Mouse (Mus musculus) stomach, embryonic 15.5 days (tissue): ENCODE results near the gene Gm45753. TPM values are rescaled to one million over a fixed set of nuclear protein-coding genes. Genes with fewer than 3 reads are reported as not detected.

Experiments used
- ATAC-seq: fragments of 200-750 bp; cut with Nextera tagmentation; 2 replicates; pipeline ENCODE4 v1.8.0; 2017; ENCODE audit warnings: low read depth, moderate number of reproducible peaks, moderate TSS enrichment; ENCODE audit not compliant: insufficient read depth, low FRiP score
- H3K27ac ChIP-seq: fragments of 300-500 bp; sonication (generic); 2 replicates; pipeline ENCODE4 v1.5.1; 2015; ENCODE audit warnings: mild to moderate bottlenecking, inconsistent platforms
- H3K27me3 ChIP-seq: fragments of 300-500 bp; sonication (generic); replicated peaks from 2 replicates; pipeline ENCODE4 v1.6.1; 2015; ENCODE audit warnings: inconsistent platforms
- H3K36me3 ChIP-seq: fragments of 300-500 bp; sonication (generic); 2 replicates; pipeline ENCODE4 v1.6.1; 2015; ENCODE audit warnings: inconsistent platforms
- H3K4me1 ChIP-seq: fragments of 300-500 bp; sonication (generic); 2 replicates; pipeline ENCODE4 v1.6.1; 2015; ENCODE audit warnings: inconsistent platforms
- H3K4me2 ChIP-seq: fragments of 300-500 bp; sonication (generic); 2 replicates; pipeline ENCODE4 v1.6.1; 2015; ENCODE audit warnings: mild to moderate bottlenecking, inconsistent platforms
- H3K4me3 ChIP-seq: fragments of 300-500 bp; sonication (generic); replicated peaks from 2 replicates; pipeline ENCODE4 v1.5.1; 2015; ENCODE audit warnings: inconsistent platforms
- H3K9ac ChIP-seq: fragments of 300-500 bp; sonication (generic); 2 replicates; pipeline ENCODE4 v1.6.1; 2015; ENCODE audit warnings: inconsistent platforms
- H3K9me3 ChIP-seq: fragments of 300-500 bp; sonication (generic); 2 replicates; pipeline ENCODE4 v1.6.1; 2016; ENCODE audit warnings: inconsistent platforms
- WGBS: fragments of 180-500 bp; shearing (Covaris S2); methylation state at CpG from one replicate; pipeline ENCODE4 v1.1.7; 2015; 5-methylcytosine and 5-hydroxymethylcytosine counted together
- polyA plus RNA-seq: library from polyadenylated mRNA; unstranded; fragments of >200 nt; fragmentation: Nextera tagmentation; extraction: Ambion mirVana; gene quantifications from 2 replicates; pipeline ENCODE4 v1.2.1, GENCODE M21; 2015

Gene Gm45753
- polyA plus RNA-seq, 1 experiment from 2014 or later: 1.2 TPM

DNA sequence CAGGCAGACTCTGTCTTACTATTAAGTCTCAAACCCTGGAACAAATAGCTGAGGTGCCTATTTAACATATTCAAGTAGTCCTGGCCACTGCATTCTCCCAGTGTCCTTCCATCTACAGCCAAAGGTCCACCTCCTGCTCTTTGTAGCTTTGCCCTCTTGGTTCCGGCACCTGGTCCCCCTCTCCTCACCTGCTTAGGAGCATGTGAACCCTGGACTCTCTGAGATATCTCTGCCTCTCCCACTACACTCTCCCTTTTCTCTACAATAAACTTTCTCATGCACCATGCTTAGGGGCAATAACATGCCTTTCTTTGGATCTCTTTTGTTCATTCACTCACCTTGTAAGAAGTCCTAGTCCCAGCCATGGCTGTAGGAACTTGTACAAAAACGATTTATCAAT, 13.1 kb upstream of the Gm45753 start:
- Histone ChIP-seq H3K36me3 (no peaks in the 10 kb centered on the region), H3K4me1 (0 out of 2 replicates have a peak, but pooled peaks cover 6% of the 10 kb centered on the region), H3K9me3 (no peaks in the 10 kb centered on the region), H3K4me2 (no peak overlapping the region), H3K27ac (peak overlapping the region; percentile 51; the same call in 1 of the 2 replicates), H3K9ac (no peak overlapping the region), H3K4me3 (no peak overlapping the region), H3K27me3 (no peaks in the 10 kb centered on the region)
- ATAC-seq: no peak
- 77% methylated on average over 2 of the region's 2 CpGs for WGBS

DNA sequence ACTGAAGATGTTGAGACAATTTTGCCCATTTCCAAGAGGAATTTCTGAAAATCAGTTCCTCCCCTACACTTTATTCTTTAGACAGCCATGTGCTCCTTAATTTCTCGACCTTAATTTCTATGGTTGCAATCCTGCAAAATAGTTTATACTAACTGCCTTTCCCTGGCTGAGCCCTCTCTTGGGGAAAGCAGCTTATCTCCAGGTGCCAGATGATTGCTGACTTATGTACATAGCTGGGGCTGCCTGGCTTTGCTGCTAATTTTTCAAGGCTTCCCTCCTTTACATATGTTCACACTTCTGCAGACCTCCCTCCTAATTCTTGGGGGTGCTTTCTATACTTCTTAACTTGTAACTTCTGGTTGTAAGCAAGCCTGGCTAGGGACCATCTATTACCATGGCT, 12.7 kb upstream of the Gm45753 start:
- 27% methylated on average over 1 of the region's 1 CpGs for WGBS
- H3K4me1 ChIP-seq: 0 out of 2 replicates have a peak, but pooled peaks cover 6% of the 10 kb centered on the region
- peak; percentile 47; the same call in 1 of the 2 replicates for ATAC-seq
- no peaks in the 10 kb centered on the region for H3K27me3 ChIP-seq
- no peak overlapping the region for H3K4me2 ChIP-seq
- no peaks in the 10 kb centered on the region for H3K9me3 ChIP-seq
- peak overlapping the region; percentile 51; the same call in 1 of the 2 replicates for H3K27ac ChIP-seq
- H3K9ac ChIP-seq: no peak overlapping the region
- no peaks in the 10 kb centered on the region for H3K36me3 ChIP-seq
- H3K4me3 ChIP-seq: no peak overlapping the region

DNA sequence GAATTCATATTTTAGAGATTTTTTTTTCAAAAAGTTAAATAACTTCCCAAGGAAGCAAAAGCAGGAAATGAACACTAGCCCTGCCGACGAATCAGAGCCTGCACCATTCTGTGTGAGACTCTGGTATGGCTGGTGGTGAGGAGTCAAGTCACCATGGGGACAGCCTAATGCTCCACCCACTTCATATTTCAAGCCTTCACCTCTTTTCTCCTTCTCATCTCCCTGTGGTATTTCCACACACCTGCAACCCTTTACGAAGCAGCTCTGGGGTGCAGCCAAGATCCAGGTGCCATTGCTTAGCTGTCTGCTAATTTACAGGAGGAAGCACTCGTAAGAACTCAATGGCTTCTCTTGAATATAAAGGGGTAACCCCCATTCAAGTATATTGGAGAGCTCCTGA, 2.7 kb upstream of the Gm45753 start:
- Histone ChIP-seq H3K9ac (no peak overlapping the region), H3K27me3 (no peaks in the 10 kb centered on the region), H3K9me3 (no peaks in the 10 kb centered on the region), H3K27ac (no peak overlapping the region), H3K4me2 (no peak overlapping the region), H3K4me1 (no peaks in the 10 kb centered on the region), H3K36me3 (no peaks in the 10 kb centered on the region), H3K4me3 (no peak overlapping the region)
- ATAC-seq: no peak
- 77% methylated on average over 4 of the region's 4 CpGs for WGBS

DNA sequence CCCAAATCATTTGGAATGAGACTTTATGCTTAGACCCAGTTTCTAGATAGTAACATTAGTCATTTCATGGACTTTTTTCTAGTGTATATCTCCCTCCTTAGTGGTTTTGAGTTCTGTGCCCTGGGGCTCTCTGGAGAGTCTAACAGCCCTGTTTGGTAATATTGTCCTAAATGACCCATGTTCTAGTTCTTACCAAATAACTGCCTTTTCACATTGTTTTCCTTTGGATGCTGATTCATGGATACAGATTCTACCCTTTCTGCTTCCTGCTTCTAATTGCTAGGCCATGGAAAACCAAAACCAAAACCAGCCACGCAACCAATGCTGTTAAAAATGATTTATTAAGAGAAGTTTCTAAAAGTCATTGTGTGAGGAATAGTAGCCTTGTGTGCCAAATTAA, 2.8 kb downstream of the Gm45753 start:
- H3K9me3 ChIP-seq: no peaks in the 10 kb centered on the region
- H3K9ac ChIP-seq: no peak overlapping the region
- WGBS: 76% methylated on average over 1 of the region's 1 CpGs
- H3K36me3 ChIP-seq: no peaks in the 10 kb centered on the region
- H3K4me1 ChIP-seq: no peaks in the 10 kb centered on the region
- H3K27ac ChIP-seq: no peak overlapping the region
- H3K4me3 ChIP-seq: no peak overlapping the region
- no peak for ATAC-seq
- no peak overlapping the region for H3K4me2 ChIP-seq
- no peaks in the 10 kb centered on the region for H3K27me3 ChIP-seq

DNA sequence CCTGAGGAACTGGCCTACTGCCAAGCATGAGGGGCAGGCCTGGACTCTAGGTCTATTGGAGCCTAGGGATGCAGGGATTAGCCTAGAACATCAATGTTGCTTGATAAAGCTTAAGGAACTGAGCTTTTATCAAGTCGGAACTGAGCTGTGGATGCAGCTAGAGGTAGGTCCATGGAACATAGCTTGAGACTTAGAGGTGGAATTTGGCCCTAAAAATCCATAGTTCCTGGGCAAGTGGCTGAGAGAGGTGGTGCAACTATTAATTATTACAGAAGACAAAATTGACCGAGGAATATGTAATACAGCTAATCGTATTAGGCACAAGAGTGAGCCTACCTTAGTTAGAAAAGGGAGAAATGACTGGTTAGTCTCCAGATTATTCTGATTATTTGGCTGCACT, 3.9 kb downstream of the Gm45753 start:
- Histone ChIP-seq H3K9me3 (no peaks in the 10 kb centered on the region), H3K27me3 (no peaks in the 10 kb centered on the region), H3K36me3 (no peaks in the 10 kb centered on the region), H3K9ac (no peak overlapping the region), H3K4me3 (no peak overlapping the region), H3K4me2 (no peak overlapping the region), H3K27ac (no peak overlapping the region), H3K4me1 (no peaks in the 10 kb centered on the region)
- ATAC-seq: no peak
- WGBS: 89% methylated on average over 3 of the region's 3 CpGs

DNA sequence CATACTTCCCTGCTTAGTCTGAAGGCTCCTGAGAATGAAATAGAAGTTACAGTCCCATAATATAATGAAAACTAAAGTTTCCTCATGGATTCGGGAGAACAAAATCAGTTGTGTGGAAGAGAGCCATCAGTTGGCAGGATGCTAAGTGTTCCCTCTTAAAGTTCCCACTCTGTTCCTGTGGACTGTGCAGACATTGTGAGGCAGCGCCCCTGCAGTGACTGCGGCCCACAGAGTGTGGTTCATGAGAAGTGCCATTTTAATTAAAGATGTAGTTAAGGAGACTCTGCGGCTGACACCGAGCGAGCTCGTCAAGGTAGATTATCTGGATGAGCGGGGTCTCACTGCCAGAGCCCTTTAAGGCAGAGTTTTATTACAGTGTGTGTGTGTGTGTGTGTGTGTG, 5.9 kb downstream of the Gm45753 start:
- ATAC-seq: no peak
- H3K36me3 ChIP-seq: no peaks in the 10 kb centered on the region
- WGBS: 83% methylated on average over 8 of the region's 8 CpGs
- H3K9ac ChIP-seq: no peak overlapping the region
- H3K9me3 ChIP-seq: no peaks in the 10 kb centered on the region
- no peaks in the 10 kb centered on the region for H3K4me1 ChIP-seq
- H3K27ac ChIP-seq: no peak overlapping the region
- H3K27me3 ChIP-seq: no peaks in the 10 kb centered on the region
- no peak overlapping the region for H3K4me3 ChIP-seq
- no peak overlapping the region for H3K4me2 ChIP-seq

DNA sequence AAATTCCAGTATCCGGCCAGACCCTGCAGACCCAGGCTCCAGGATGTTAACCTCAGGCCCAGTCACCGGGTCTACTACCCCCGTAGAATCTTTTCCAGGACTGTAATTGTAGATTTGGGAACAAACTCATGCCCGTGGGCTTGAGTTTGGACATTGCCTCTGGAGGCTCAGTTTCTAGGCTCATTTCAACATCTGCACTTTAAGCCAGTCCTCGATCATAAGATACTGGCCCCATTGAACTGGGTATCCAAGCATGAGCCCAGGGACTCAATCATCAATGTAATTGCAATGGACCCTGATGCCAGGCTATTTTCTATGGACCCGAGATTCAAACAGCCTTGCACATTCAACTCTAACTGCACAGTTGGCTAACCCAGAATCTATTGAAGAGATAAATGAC, 13.0 kb downstream of the Gm45753 start:
- Histone ChIP-seq H3K4me1 (no peaks in the 10 kb centered on the region), H3K9me3 (no peaks in the 10 kb centered on the region), H3K27me3 (no peaks in the 10 kb centered on the region), H3K4me3 (no peak overlapping the region), H3K27ac (no peak overlapping the region), H3K36me3 (no peaks in the 10 kb centered on the region), H3K9ac (no peak overlapping the region), H3K4me2 (no peak overlapping the region)
- 89% methylated on average over 6 of the region's 6 CpGs for WGBS
- ATAC-seq: no peak

DNA sequence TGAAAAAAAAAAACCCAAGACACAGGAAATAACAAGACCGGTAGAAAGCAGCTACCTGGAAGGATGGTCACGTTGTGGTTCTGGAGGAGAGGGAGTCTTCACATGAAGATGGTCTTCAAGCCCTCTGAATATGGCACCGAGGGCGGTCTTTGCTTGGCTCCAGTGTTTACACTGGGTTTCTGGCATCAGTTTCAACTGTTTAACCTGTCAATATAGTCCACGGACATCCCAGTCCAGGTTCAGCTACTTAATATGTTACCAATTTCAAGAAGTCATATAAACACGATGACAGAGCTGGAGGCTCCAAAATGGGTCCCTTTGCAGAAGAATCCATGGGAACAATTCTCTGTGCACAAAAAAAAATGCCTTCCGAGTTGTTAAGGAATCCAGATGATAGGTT, 13.6 kb downstream of the Gm45753 start, which contains the start of gene Klkb1:
Gene Klkb1, minus strand, starts transcription at position 173 of the 400 bp plus-strand sequence.
- Histone ChIP-seq H3K9me3 (no peaks in the 10 kb centered on the region), H3K27ac (no peak within 1 kb of the TSS), H3K4me2 (no peak within 1 kb of the TSS), H3K27me3 (no peaks in the 10 kb centered on the region), H3K4me1 (no peaks in the 10 kb centered on the region), H3K9ac (no peak within 1 kb of the TSS), H3K36me3 (no peaks in the 10 kb centered on the region), H3K4me3 (no peak within 1 kb of the TSS)
- ATAC-seq: no peak
- WGBS: 73% methylated on average over 7 of the region's 7 CpGs

DNA sequence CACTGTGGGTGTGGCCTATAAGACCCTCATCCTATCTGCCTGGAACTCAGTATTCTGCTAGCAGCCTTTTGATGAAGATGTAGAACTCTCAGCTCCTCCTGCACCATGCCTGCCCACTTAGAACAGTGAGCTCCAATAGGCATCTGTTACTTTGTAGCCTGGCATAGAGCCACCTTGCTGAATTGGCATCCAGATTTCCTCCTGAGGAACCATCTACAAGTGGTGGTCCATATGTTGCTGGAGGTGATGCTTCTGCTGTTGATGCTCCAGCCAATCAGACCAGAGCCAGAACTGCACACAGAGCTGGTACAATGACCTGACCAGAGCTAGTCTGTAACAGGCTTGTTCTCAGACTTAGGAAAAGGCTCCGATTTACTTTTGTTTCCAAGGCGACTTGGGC, 16.5 kb downstream of the Gm45753 start:
- WGBS: 85% methylated on average over 2 of the region's 2 CpGs
- Histone ChIP-seq H3K27me3 (no peaks in the 10 kb centered on the region), H3K4me1 (no peaks in the 10 kb centered on the region), H3K27ac (no peak overlapping the region), H3K4me3 (no peak overlapping the region), H3K9me3 (no peaks in the 10 kb centered on the region), H3K4me2 (no peak overlapping the region), H3K9ac (no peak overlapping the region), H3K36me3 (no peaks in the 10 kb centered on the region)
- no peak for ATAC-seq

DNA sequence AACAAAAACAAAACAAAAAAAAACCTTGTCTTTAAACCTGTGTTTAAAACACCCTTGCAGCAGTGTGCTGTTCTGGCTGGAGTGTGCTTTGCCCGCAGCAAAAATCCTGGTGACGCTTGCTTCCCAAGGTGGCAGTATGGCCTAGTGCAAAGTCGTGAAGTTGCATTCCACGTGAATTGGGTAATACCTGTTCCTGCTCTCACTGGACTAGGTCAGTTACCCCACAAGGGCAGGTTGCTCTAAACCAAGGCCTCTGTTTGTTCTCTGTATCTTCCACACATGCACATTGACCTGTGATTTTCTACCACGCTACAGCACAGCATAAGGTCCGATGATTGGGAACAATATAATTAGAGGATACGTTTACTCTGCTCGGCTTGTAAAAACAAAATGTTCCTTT, 26.6 kb downstream of the Gm45753 start:
- Histone ChIP-seq H3K27me3 (no peaks in the 10 kb centered on the region), H3K4me2 (no peak overlapping the region), H3K9ac (no peak overlapping the region), H3K4me3 (no peak overlapping the region), H3K27ac (no peak overlapping the region), H3K36me3 (no peaks in the 10 kb centered on the region), H3K9me3 (no peaks in the 10 kb centered on the region), H3K4me1 (no peaks in the 10 kb centered on the region)
- WGBS: 71% methylated on average over 8 of the region's 8 CpGs
- no peak for ATAC-seq

DNA sequence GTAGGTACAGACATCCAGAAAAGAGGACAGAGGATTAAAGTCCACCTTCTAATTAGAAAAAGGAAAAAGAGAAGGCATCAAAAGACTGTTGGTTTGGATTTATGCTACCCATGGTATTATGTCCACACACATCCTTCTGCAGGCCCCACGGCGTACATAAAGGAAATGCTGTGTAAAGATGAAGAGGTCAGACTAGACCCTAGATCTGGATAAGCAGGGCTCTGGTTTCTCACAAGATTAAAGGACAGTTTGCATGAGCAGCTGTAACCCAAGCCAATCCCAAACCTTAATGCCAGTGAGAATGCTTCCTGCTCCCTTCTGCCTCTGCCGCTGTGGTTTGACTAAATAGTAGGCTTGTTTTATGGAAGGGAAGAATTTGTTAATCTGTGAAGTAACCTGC, 30.8 kb downstream of the Gm45753 start:
- Histone ChIP-seq H3K27ac (no peak overlapping the region), H3K4me3 (no peak overlapping the region), H3K9me3 (no peaks in the 10 kb centered on the region), H3K27me3 (no peaks in the 10 kb centered on the region), H3K36me3 (no peaks in the 10 kb centered on the region), H3K9ac (no peak overlapping the region), H3K4me2 (no peak overlapping the region), H3K4me1 (no peaks in the 10 kb centered on the region)
- no peak for ATAC-seq
- 51% methylated on average over 3 of the region's 3 CpGs for WGBS

DNA sequence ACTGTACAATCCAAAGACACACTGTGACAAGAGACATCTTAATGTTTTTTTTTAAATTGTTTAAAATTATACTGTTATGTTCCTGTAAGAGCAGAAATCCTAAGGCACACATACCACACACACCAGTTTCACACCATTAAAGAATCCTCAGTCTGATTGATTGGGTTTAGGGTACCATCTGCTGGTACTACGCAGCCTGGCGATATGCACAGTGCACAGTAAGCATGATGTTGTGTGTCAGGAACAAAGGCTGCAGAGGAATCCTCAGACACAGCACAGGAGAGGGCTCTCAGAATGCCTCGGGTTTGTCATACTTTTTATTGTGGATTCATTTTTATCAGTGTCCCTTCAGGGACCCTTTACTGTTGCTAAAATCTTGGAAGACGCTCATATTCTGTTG, 33.9 kb downstream of the Gm45753 start:
- no peak for ATAC-seq
- no peaks in the 10 kb centered on the region for H3K9me3 ChIP-seq
- no peaks in the 10 kb centered on the region for H3K27me3 ChIP-seq

DNA sequence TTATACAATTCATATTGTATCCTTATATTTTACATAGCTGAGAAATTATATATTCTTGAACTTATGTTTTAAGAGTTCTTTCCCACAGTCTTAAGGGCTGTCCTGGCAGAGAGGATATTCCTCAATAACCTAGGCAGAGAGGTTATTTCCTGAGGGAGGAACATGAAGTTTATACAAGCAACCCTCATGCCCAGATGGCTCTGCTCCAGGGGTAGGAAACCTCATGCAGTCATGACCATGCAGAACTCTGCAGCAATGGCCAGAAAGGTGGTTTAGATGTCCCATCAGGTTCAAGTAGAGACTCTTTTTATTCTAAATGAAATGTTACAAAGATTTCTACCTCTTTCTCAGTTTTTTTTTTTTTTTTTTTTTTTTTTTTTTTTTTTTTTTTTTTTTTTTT, 39.2 kb downstream of the Gm45753 start:
- H3K4me2 ChIP-seq: no peak overlapping the region
- no peak overlapping the region for H3K4me3 ChIP-seq
- no peak overlapping the region for H3K27ac ChIP-seq
- H3K9me3 ChIP-seq: no peaks in the 10 kb centered on the region
- no peaks in the 10 kb centered on the region for H3K4me1 ChIP-seq
- no peaks in the 10 kb centered on the region for H3K36me3 ChIP-seq
- no peaks in the 10 kb centered on the region for H3K27me3 ChIP-seq
- no peak for ATAC-seq
- H3K9ac ChIP-seq: no peak overlapping the region

More for the DNA sequence above, 33.9 kb downstream of the Gm45753 start:
- H3K4me3 ChIP-seq: no peak overlapping the region
- WGBS: 71% methylated on average over 4 of the region's 4 CpGs
- H3K4me1 ChIP-seq: no peaks in the 10 kb centered on the region
- H3K27ac ChIP-seq: no peak overlapping the region
- no peak overlapping the region for H3K4me2 ChIP-seq
- no peak overlapping the region for H3K9ac ChIP-seq
- no peaks in the 10 kb centered on the region for H3K36me3 ChIP-seq
